Mouse (Mus musculus) heart, postnatal 0 days (tissue): ENCODE data around the gene Pdzd2.

Experiments used
- CTCF ChIP-seq: IDR thresholded peaks from 2 replicates; pipeline ENCODE4 v1.5.1; 2016; ENCODE audit warnings: antibody characterized with exemption, control low read depth, low read depth
- EP300 ChIP-seq: IDR thresholded peaks from 2 replicates; pipeline ENCODE4 v1.6.1; 2016; ENCODE audit warnings: antibody characterized with exemption, low read depth

DNA sequence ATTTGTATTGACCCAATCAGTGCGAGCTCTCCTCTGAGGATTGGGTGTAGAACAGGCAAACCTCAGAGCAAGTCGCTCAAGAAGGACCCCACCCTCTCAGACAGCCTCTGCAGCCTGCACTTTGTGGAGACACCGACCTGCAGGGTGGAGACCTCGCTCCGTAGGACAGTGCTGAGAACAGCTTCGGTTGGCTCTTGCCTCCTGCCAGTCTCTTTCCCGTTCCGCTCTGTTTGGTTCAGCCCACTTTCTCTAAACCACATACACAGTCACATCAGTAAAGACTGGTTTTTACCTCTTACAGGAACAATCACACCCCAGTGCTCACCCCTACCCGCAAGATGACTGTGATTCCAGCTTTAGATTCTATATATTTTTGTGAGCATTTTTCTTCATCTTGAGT is 133.4 kb downstream of the Pdzd2 start:
- TF ChIP-seq CTCF (no peak), EP300 (no peak)
